Mouse (Mus musculus): ENCODE measurements at regions not wholly inside any gene's neighbourhood (a gene's known extent, or its start where the extent isn't known, plus 50 kb on each side); places are given as distances from the start of the nearest gene placed in this dataset.
A peak's percentile ranks its signal among the peaks of the same experiment; 100 is the strongest.

- DNase-seq (ENCODE audit: low spot score), result no peak
Measured at GRCm38 (mm10) chr12:110027976-110028375, 250.9 kb upstream of the Dio3 start.

GRCm38 (mm10) chr12:110028646-110029045 is 250.2 kb upstream of the Dio3 start:
- DNase-seq (ENCODE audit: low spot score), result no peak

GRCm38 (mm10) chr12:110031326-110031725 is 247.5 kb upstream of the Dio3 start:
- peak; percentile 31 for DNase-seq (ENCODE audit: low spot score)

GRCm38 (mm10) chr12:110035171-110035570 is 243.7 kb upstream of the Dio3 start:
- no peak for DNase-seq (ENCODE audit: low spot score)

GRCm38 (mm10) chr12:110040682-110041081 is 238.2 kb upstream of the Dio3 start:
- no peak for DNase-seq (ENCODE audit: low spot score)

GRCm38 (mm10) chr12:110041782-110042181 is 237.1 kb upstream of the Dio3 start:
- DNase-seq (ENCODE audit: low spot score), result no peak

- no peak for DNase-seq (ENCODE audit: low spot score)
Measured at GRCm38 (mm10) chr12:110044266-110044665, 234.6 kb upstream of the Dio3 start.

- no peak for DNase-seq (ENCODE audit: low spot score)
Measured at GRCm38 (mm10) chr12:110044721-110045120, 234.1 kb upstream of the Dio3 start.

GRCm38 (mm10) chr12:110045770-110046330 is 233.0 kb upstream of the Dio3 start:
- no peak for DNase-seq (ENCODE audit: low spot score)

GRCm38 (mm10) chr12:110046613-110047012 is 232.3 kb upstream of the Dio3 start:
- DNase-seq (ENCODE audit: low spot score), result no peak

GRCm38 (mm10) chr12:110047466-110048250 is 231.2 kb upstream of the Dio3 start:
- DNase-seq (ENCODE audit: low spot score), result no peak

GRCm38 (mm10) chr12:110049154-110049736 is 229.6 kb upstream of the Dio3 start:
- DNase-seq (ENCODE audit: low spot score), result no peak

GRCm38 (mm10) chr12:110059321-110059720 is 219.5 kb upstream of the Dio3 start:
- no peak for DNase-seq (ENCODE audit: low spot score)

- no peak for DNase-seq (ENCODE audit: low spot score)
Measured at GRCm38 (mm10) chr12:110061961-110062360, 216.9 kb upstream of the Dio3 start.

GRCm38 (mm10) chr12:110063013-110063412 is 215.9 kb upstream of the Dio3 start:
- DNase-seq (ENCODE audit: low spot score), result no peak

- no peak for DNase-seq (ENCODE audit: low spot score)
Measured at GRCm38 (mm10) chr12:110066361-110066885, 212.4 kb upstream of the Dio3 start.

GRCm38 (mm10) chr12:110070506-110070905 is 208.4 kb upstream of the Dio3 start:
- DNase-seq (ENCODE audit: low spot score), result no peak

- DNase-seq (ENCODE audit: low spot score), result no peak
Measured at GRCm38 (mm10) chr12:110071823-110072222, 207.0 kb upstream of the Dio3 start.

GRCm38 (mm10) chr12:110074921-110075320 is 203.9 kb upstream of the Dio3 start:
- no peak for DNase-seq (ENCODE audit: low spot score)

GRCm38 (mm10) chr12:110077211-110077884 is 201.5 kb upstream of the Dio3 start:
- DNase-seq (ENCODE audit: low spot score), result no peak

GRCm38 (mm10) chr12:110078081-110078505 is 200.8 kb upstream of the Dio3 start:
- DNase-seq (ENCODE audit: low spot score), result peak; percentile 22

- no peak for DNase-seq (ENCODE audit: low spot score)
Measured at GRCm38 (mm10) chr12:110081831-110082615, 196.8 kb upstream of the Dio3 start.

All from urinary bladder, postnatal 25 days (tissue).